ENCODE assay signal across 24 mouse cellular contexts in the genomic region with DNA sequence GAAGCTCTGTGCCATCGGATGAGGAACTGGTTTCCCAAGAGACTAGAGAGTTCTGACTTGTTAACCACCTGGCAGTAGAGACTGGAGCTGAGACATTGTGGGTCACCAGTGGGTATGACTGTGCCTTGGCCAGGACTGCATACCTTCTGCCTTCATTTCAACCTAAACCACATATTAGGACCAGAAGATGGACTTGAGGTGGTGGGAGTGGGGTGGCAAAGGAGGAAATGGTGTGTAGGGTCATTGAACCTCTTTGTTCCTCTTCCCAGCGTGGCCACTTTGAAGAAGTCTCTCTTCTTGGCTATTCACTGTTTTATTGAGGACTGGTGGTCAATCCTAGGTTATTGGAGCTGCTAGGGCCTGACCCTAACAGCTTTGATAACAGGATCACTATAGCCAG. TPM values are rescaled to one million over a fixed set of nuclear protein-coding genes. Genes with fewer than 3 reads are reported as not detected.
DNase-seq lines count a peak whose midpoint lies in the region; ATAC-seq and TF ChIP-seq lines count a peak whose summit lies in the region.
"Had no signal": no experiment of that assay in that cellular context is flagged by ENCODE, and none has a peak within 500 bp of the region (broad histone marks: within the 10 kb centered on the region; RNA-seq: fewer than 3 reads in every experiment).

No protein-coding gene starts in this region.

- 0 out of 2 replicates have a peak overlapping the region, but pooled peaks have one; percentile 81 for H3K27ac ChIP-seq in midbrain, embryonic 10.5 days (replicated peaks)
- H3K27ac ChIP-seq in midbrain, embryonic 16.5 days (ENCODE audit: low read length) = no peak overlapping the region
- peak overlapping the region; percentile 69; the same call in 1 of the 2 replicates for H3K27ac ChIP-seq in bone marrow, adult 2 months (ENCODE audit: control insufficient read depth, insufficient read depth, low read depth, low read length, poor library complexity)
- H3K27ac ChIP-seq: embryonic facial prominence, embryonic 15.5 days; forebrain, embryonic 15.5 days; heart, adult 2 months; heart, embryonic 15.5 days; hindbrain, embryonic 15.5 days had no signal

- no peaks in the 10 kb centered on the region for H3K36me3 ChIP-seq in midbrain, embryonic 10.5 days
- H3K36me3 ChIP-seq in midbrain, embryonic 16.5 days (ENCODE audit: control insufficient read depth, insufficient read depth, low read length) = no peaks in the 10 kb centered on the region
- H3K36me3 ChIP-seq: embryonic facial prominence, embryonic 15.5 days; forebrain, embryonic 10.5 days; forebrain, embryonic 15.5 days; heart, embryonic 15.5 days; hindbrain, embryonic 15.5 days had no signal

- no peak for TF ChIP-seq CTCF in bone marrow, adult 2 months (IDR thresholded peaks at IDR 0.05; ENCODE audit: control insufficient read depth, insufficient read depth, low read length)

- DNase-seq in embryo, embryonic 9.5 days (ENCODE audit: extremely low spot score) = peak; percentile 5
- no peak for DNase-seq in embryo, embryonic 10 days (ENCODE audit: low spot score)
- DNase-seq in midbrain, embryonic 10.5 days (ENCODE audit: low spot score) = no peak
- DNase-seq in heart, adult 18-20 months = no peak
- DNase-seq: adrenal gland, postnatal 10 days; B cell, adult 2 months; cerebellum, adult 11-12 months; cerebellum, adult 9-10 months; cerebellum, postnatal 25 days; gastrocnemius, postnatal 36 days; heart, adult 2 months; heart, postnatal 14 days had no signal

- H3K4me3 ChIP-seq in midbrain, embryonic 10.5 days = no peak overlapping the region
- no peak overlapping the region for H3K4me3 ChIP-seq in midbrain, embryonic 16.5 days (ENCODE audit: low read depth, low read length)
- H3K4me3 ChIP-seq in bone marrow, adult 2 months (replicated peaks; ENCODE audit: control insufficient read depth, low read depth, low read length) = no peak overlapping the region
- H3K4me3 ChIP-seq: embryonic facial prominence, embryonic 15.5 days; erythroblast, embryonic 14.5 days; forebrain, embryonic 15.5 days; heart, adult 2 months; heart, embryonic 15.5 days; hindbrain, embryonic 15.5 days had no signal

- H3K4me1 ChIP-seq in midbrain, embryonic 10.5 days = peaks cover 24% of the 10 kb centered on the region
- peaks cover 5% of the 10 kb centered on the region; the same call in 1 of the 2 replicates for H3K4me1 ChIP-seq in midbrain, embryonic 16.5 days (ENCODE audit: control insufficient read depth, insufficient read depth, low read length)
- peaks cover 3% of the 10 kb centered on the region for H3K4me1 ChIP-seq in bone marrow, adult 2 months (ENCODE audit: control insufficient read depth, insufficient read depth, low read length)
- H3K4me1 ChIP-seq: embryonic facial prominence, embryonic 15.5 days; forebrain, embryonic 15.5 days; heart, embryonic 15.5 days; hindbrain, embryonic 15.5 days had no signal

- peaks cover 19% of the 10 kb centered on the region for H3K27me3 ChIP-seq in midbrain, embryonic 10.5 days (ENCODE audit: low read depth, poor library complexity, severe bottlenecking)
- no peaks in the 10 kb centered on the region for H3K27me3 ChIP-seq in midbrain, embryonic 16.5 days (ENCODE audit: control insufficient read depth, insufficient read depth, low read depth, low read length)
- H3K27me3 ChIP-seq: embryonic facial prominence, embryonic 15.5 days; forebrain, embryonic 15.5 days; heart, embryonic 15.5 days; hindbrain, embryonic 15.5 days had no signal

- WGBS in midbrain, embryonic 10.5 days = 44% methylated on average over 2 of the region's 2 CpGs
- 41% methylated on average over 2 of the region's 2 CpGs for WGBS in midbrain, embryonic 16.5 days
- WGBS in bone marrow, adult 2 months = 34% methylated on average over 2 of the region's 2 CpGs

- H3K9me3 ChIP-seq in midbrain, embryonic 10.5 days (replicated peaks) = 0 out of 2 replicates have a peak, but pooled peaks cover 2% of the 10 kb centered on the region
- no peaks in the 10 kb centered on the region for H3K9me3 ChIP-seq in midbrain, embryonic 16.5 days (replicated peaks; ENCODE audit: control insufficient read depth, low read length, poor library complexity, severe bottlenecking)
- H3K9me3 ChIP-seq: embryonic facial prominence, embryonic 15.5 days; forebrain, embryonic 15.5 days; heart, embryonic 15.5 days; hindbrain, embryonic 15.5 days had no signal

- TF ChIP-seq POLR2A in bone marrow, adult 2 months (IDR thresholded peaks at IDR 0.05; ENCODE audit: borderline replicate concordance, control insufficient read depth, low read depth, low read length) = no peak

- ATAC-seq in midbrain, embryonic 16.5 days = no peak
- peak; percentile 46; the same call in 1 of the 2 replicates for ATAC-seq in neutrophil, adult 5-6 weeks (ENCODE audit: extremely low read depth, insufficient number of reproducible peaks, low FRiP score, poor library complexity, severe bottlenecking)
- ATAC-seq in monocyte, adult 5-6 weeks (replicated peaks; ENCODE audit: insufficient number of reproducible peaks, low FRiP score, low TSS enrichment, poor library complexity, severe bottlenecking) = no peak
- ATAC-seq: forebrain, embryonic 15.5 days had no signal

- H3K4me2 ChIP-seq in midbrain, embryonic 16.5 days (ENCODE audit: low read length) = no peak overlapping the region
- H3K4me2 ChIP-seq: embryonic facial prominence, embryonic 15.5 days; forebrain, embryonic 15.5 days; heart, embryonic 11.5 days; heart, embryonic 15.5 days; hindbrain, embryonic 15.5 days had no signal

- H3K9ac ChIP-seq in midbrain, embryonic 16.5 days (ENCODE audit: low read depth, low read length) = no peak overlapping the region
- H3K9ac ChIP-seq: embryonic facial prominence, embryonic 15.5 days; forebrain, embryonic 15.5 days; heart, embryonic 15.5 days; hindbrain, embryonic 15.5 days had no signal

RNA-seq across cellular contexts. Expression of a gene that starts 26.1 kb away (rescaled TPM):
- 38.8 and 40.9 TPM in 2 replicates for polyA plus RNA-seq in midbrain, embryonic 10.5 days (2016; fragmentation: Nextera tagmentation; extraction: Ambion mirVana)
- 32.5 and 34.5 TPM in 2 replicates for polyA plus RNA-seq in midbrain, embryonic 16.5 days (2015; fragmentation: Nextera tagmentation; extraction: Ambion mirVana)
- 8.8 and 11.9 TPM in 2 replicates for polyA plus RNA-seq in bone marrow, adult 2 months (2011; ENCODE audit: insufficient read depth, insufficient read length, low replicate concordance, missing spikeins)
- total RNA-seq in neutrophil, adult 5-6 weeks (2017) = 43.6 and 47.6 TPM in 2 replicates
- 32.9 to 53.5 TPM (median 37.8 TPM) in 3 replicates for total RNA-seq in monocyte, adult 5-6 weeks (2017)
- 1 to 10 TPM; 5.5 to 7.3 TPM for total RNA-seq in heart, adult 18-20 months (2021)

RNA-seq across cellular contexts. Expression of a gene that starts 26.2 kb away (rescaled TPM):
- polyA plus RNA-seq in midbrain, embryonic 10.5 days (2016; fragmentation: Nextera tagmentation; extraction: Ambion mirVana) = 27.1 and 27.3 TPM in 2 replicates
- 7.2 and 7.6 TPM in 2 replicates for polyA plus RNA-seq in midbrain, embryonic 16.5 days (2015; fragmentation: Nextera tagmentation; extraction: Ambion mirVana)
- polyA plus RNA-seq in bone marrow, adult 2 months (2011; ENCODE audit: insufficient read depth, insufficient read length, low replicate concordance, missing spikeins) = 3.2 and 25.9 TPM in 2 replicates
- total RNA-seq in neutrophil, adult 5-6 weeks (2017) = 8.4 and 9.1 TPM in 2 replicates
- total RNA-seq in monocyte, adult 5-6 weeks (2017) = 3.2 to 8.0 TPM (median 4.5 TPM) in 3 replicates
- total RNA-seq in heart, adult 18-20 months (2021) = 1 to 10 TPM; 1.3 TPM
- polyA plus RNA-seq: erythroblast, embryonic 14.5 days had no signal

RNA-seq across cellular contexts. Expression of a gene that starts 40.1 kb away (rescaled TPM):
- 1.0 and 1.2 TPM in 2 replicates for polyA plus RNA-seq in midbrain, embryonic 10.5 days (2016; fragmentation: Nextera tagmentation; extraction: Ambion mirVana)
- 0.59 and 0.82 TPM in 2 replicates for polyA plus RNA-seq in midbrain, embryonic 16.5 days (2015; fragmentation: Nextera tagmentation; extraction: Ambion mirVana)
- not detected in 2 replicates for polyA plus RNA-seq in bone marrow, adult 2 months (2011; ENCODE audit: insufficient read depth, insufficient read length, low replicate concordance, missing spikeins)
- total RNA-seq in neutrophil, adult 5-6 weeks (2017) = not detected in 2 replicates
- not detected in 3 replicates for total RNA-seq in monocyte, adult 5-6 weeks (2017)
- 1 to 10 TPM; 3.5 to 3.7 TPM for total RNA-seq in heart, adult 18-20 months (2021)
- total RNA-seq: MEL had no signal
- polyA plus RNA-seq: erythroblast, embryonic 14.5 days had no signal
